Comparison of ENCODE assay signal across 24 mouse cellular contexts in genomic region chr17:83375848-83376247, GRCm38 (mm10). TPM values are rescaled to one million over a fixed set of nuclear protein-coding genes. Genes with fewer than 3 reads are reported as not detected.
DNase-seq lines count a peak whose midpoint lies in the region; ATAC-seq and TF ChIP-seq lines count a peak whose summit lies in the region.
"Had no signal": no experiment of that assay in that cellular context is flagged by ENCODE, and none has a peak within 500 bp of the region (broad histone marks: within the 10 kb centered on the region; RNA-seq: fewer than 3 reads in every experiment).

No protein-coding gene starts in this region.

- WGBS in intestine, embryonic 15.5 days: 69% methylated on average over 3 of the region's 3 CpGs
- WGBS in intestine, postnatal 0 days: 39% methylated on average over 3 of the region's 3 CpGs
- 57% methylated on average over 3 of the region's 3 CpGs for WGBS in kidney, embryonic 15.5 days
- WGBS in intestine, embryonic 16.5 days: 52% methylated on average over 3 of the region's 3 CpGs
- 82% methylated on average over 3 of the region's 3 CpGs for WGBS in lung, adult 2 months

- peak; percentile 43 for ATAC-seq in intestine, embryonic 15.5 days
- no peak for ATAC-seq in intestine, postnatal 0 days
- ATAC-seq in kidney, embryonic 15.5 days (replicated peaks; ENCODE audit: low FRiP score): no peak
- peak; percentile 87 for ATAC-seq in G1E (ENCODE audit: extremely low read depth, insufficient number of reproducible peaks, low FRiP score, poor library complexity, severe bottlenecking)
- ATAC-seq in intestine, embryonic 16.5 days: peak; percentile 58
- ATAC-seq: activated CD4-positive, CD25-positive, alpha-beta regulatory T cell, adult 4 months; CD4-positive, CD25-positive, alpha-beta regulatory T cell, adult 4 months; forebrain, embryonic 13.5 days; forebrain, embryonic 15.5 days; Patski had no signal

- H3K27me3 ChIP-seq in intestine, embryonic 15.5 days (replicated peaks): no peaks in the 10 kb centered on the region
- H3K27me3 ChIP-seq in intestine, postnatal 0 days (replicated peaks; ENCODE audit: control insufficient read depth, insufficient read depth, low read length): no peaks in the 10 kb centered on the region
- H3K27me3 ChIP-seq in kidney, embryonic 15.5 days: no peaks in the 10 kb centered on the region
- H3K27me3 ChIP-seq in G1E (ENCODE audit: insufficient read depth, low read length): no peaks in the 10 kb centered on the region
- H3K27me3 ChIP-seq in intestine, embryonic 16.5 days (replicated peaks; ENCODE audit: control insufficient read depth, insufficient read depth, low read length): no peaks in the 10 kb centered on the region
- H3K27me3 ChIP-seq: CH12.LX; embryonic facial prominence, embryonic 12.5 days; forebrain, embryonic 13.5 days; forebrain, embryonic 15.5 days; Patski had no signal

- no peak for TF ChIP-seq POLR2A in lung, adult 2 months (IDR thresholded peaks at IDR 0.05; ENCODE audit: borderline replicate concordance, extremely low read depth, low read depth, low read length)

- H3K9me3 ChIP-seq in intestine, embryonic 15.5 days: no peaks in the 10 kb centered on the region
- no peaks in the 10 kb centered on the region for H3K9me3 ChIP-seq in intestine, postnatal 0 days (ENCODE audit: control insufficient read depth)
- H3K9me3 ChIP-seq in kidney, embryonic 15.5 days (replicated peaks): no peaks in the 10 kb centered on the region
- H3K9me3 ChIP-seq in G1E (replicated peaks): no peaks in the 10 kb centered on the region
- H3K9me3 ChIP-seq in intestine, embryonic 16.5 days (ENCODE audit: control insufficient read depth, low read length): no peaks in the 10 kb centered on the region
- H3K9me3 ChIP-seq: embryonic facial prominence, embryonic 10.5 days; embryonic facial prominence, embryonic 12.5 days; forebrain, embryonic 13.5 days; forebrain, embryonic 15.5 days had no signal

- no peak overlapping the region for H3K4me3 ChIP-seq in intestine, embryonic 15.5 days (replicated peaks)
- no peak overlapping the region for H3K4me3 ChIP-seq in intestine, postnatal 0 days (ENCODE audit: low read depth, low read length)
- no peak overlapping the region for H3K4me3 ChIP-seq in kidney, embryonic 15.5 days (replicated peaks)
- no peak overlapping the region for H3K4me3 ChIP-seq in G1E (ENCODE audit: low read depth, low read length)
- no peak overlapping the region for H3K4me3 ChIP-seq in intestine, embryonic 16.5 days (ENCODE audit: low read length)
- H3K4me3 ChIP-seq in lung, adult 2 months (replicated peaks; ENCODE audit: extremely low read depth, low read depth, low read length): no peak overlapping the region
- H3K4me3 ChIP-seq: embryonic facial prominence, embryonic 10.5 days; embryonic facial prominence, embryonic 12.5 days; forebrain, embryonic 13.5 days; forebrain, embryonic 15.5 days had no signal

- H3K27ac ChIP-seq in intestine, embryonic 15.5 days: no peak overlapping the region
- H3K27ac ChIP-seq in intestine, postnatal 0 days (ENCODE audit: low read depth, low read length): no peak overlapping the region
- H3K27ac ChIP-seq in kidney, embryonic 15.5 days: no peak overlapping the region
- H3K27ac ChIP-seq in intestine, embryonic 16.5 days (ENCODE audit: low read length): no peak overlapping the region
- H3K27ac ChIP-seq: embryonic facial prominence, embryonic 10.5 days; embryonic facial prominence, embryonic 12.5 days; forebrain, embryonic 13.5 days; forebrain, embryonic 15.5 days had no signal

- no peak overlapping the region for H3K4me2 ChIP-seq in intestine, embryonic 15.5 days (replicated peaks)
- H3K4me2 ChIP-seq in intestine, postnatal 0 days (replicated peaks; ENCODE audit: low read depth): no peak overlapping the region
- no peak overlapping the region for H3K4me2 ChIP-seq in kidney, embryonic 15.5 days
- H3K4me2 ChIP-seq in intestine, embryonic 16.5 days (ENCODE audit: low read depth, low read length): no peak overlapping the region
- H3K4me2 ChIP-seq: embryonic facial prominence, embryonic 12.5 days; forebrain, embryonic 13.5 days; forebrain, embryonic 15.5 days had no signal

- no peak for TF ChIP-seq CTCF in intestine, postnatal 0 days (IDR thresholded peaks at IDR 0.05; ENCODE audit: low read depth)
- TF ChIP-seq CTCF in G1E (IDR thresholded peaks at IDR 0.05; ENCODE audit: low read depth, low read length): no peak
- TF ChIP-seq CTCF in lung, adult 2 months (IDR thresholded peaks at IDR 0.05; ENCODE audit: insufficient read depth, low read length): no peak

- peaks cover 10% of the 10 kb centered on the region; the same call in 1 of the 2 replicates for H3K4me1 ChIP-seq in intestine, embryonic 15.5 days (replicated peaks)
- H3K4me1 ChIP-seq in intestine, postnatal 0 days (replicated peaks; ENCODE audit: control insufficient read depth, insufficient read depth, low read length): peaks cover 8% of the 10 kb centered on the region
- peaks cover 25% of the 10 kb centered on the region for H3K4me1 ChIP-seq in kidney, embryonic 15.5 days
- H3K4me1 ChIP-seq in G1E (ENCODE audit: insufficient read depth, low read depth, low read length): peaks cover 13% of the 10 kb centered on the region
- H3K4me1 ChIP-seq in intestine, embryonic 16.5 days (ENCODE audit: control insufficient read depth, insufficient read depth, low read length): peaks cover 18% of the 10 kb centered on the region
- H3K4me1 ChIP-seq in lung, adult 2 months (ENCODE audit: control insufficient read depth, insufficient read depth, low read length): no peaks in the 10 kb centered on the region; the same call in 1 of the 2 replicates

- H3K9ac ChIP-seq in intestine, embryonic 15.5 days: no peak overlapping the region
- H3K9ac ChIP-seq in intestine, postnatal 0 days (ENCODE audit: low read depth, low read length): no peak overlapping the region
- no peak overlapping the region for H3K9ac ChIP-seq in kidney, embryonic 15.5 days
- H3K9ac ChIP-seq in intestine, embryonic 16.5 days (ENCODE audit: low read depth, low read length): no peak overlapping the region
- H3K9ac ChIP-seq: embryonic facial prominence, embryonic 12.5 days; forebrain, embryonic 13.5 days; forebrain, embryonic 15.5 days had no signal

- H3K36me3 ChIP-seq in intestine, embryonic 15.5 days: no peaks in the 10 kb centered on the region
- no peaks in the 10 kb centered on the region for H3K36me3 ChIP-seq in intestine, postnatal 0 days (ENCODE audit: control insufficient read depth, insufficient read depth)
- H3K36me3 ChIP-seq in kidney, embryonic 15.5 days: no peaks in the 10 kb centered on the region
- H3K36me3 ChIP-seq in G1E (replicated peaks): peaks cover 5% of the 10 kb centered on the region
- no peaks in the 10 kb centered on the region for H3K36me3 ChIP-seq in intestine, embryonic 16.5 days (ENCODE audit: control insufficient read depth, insufficient read depth, low read length)
- H3K36me3 ChIP-seq: embryonic facial prominence, embryonic 12.5 days; forebrain, embryonic 15.5 days had no signal

- peak; percentile 24 for DNase-seq in kidney, adult 9 months
- peak; percentile 9 for DNase-seq in G1E (ENCODE audit: low spot score)
- DNase-seq in lung, adult 2 months: no peak
- DNase-seq: adrenal gland, adult 8-10 months; adrenal gland, postnatal 14 days; adrenal gland, postnatal 36 days; B cell, adult 2 months; cerebellum, adult 11-12 months; cerebellum, adult 2 months; cerebellum, adult 9-10 months; cerebellum, postnatal 10 days; cerebellum, postnatal 25 days had no signal

RNA-seq across cellular contexts. Expression of gene Eml4, which starts 25.1 kb away (rescaled TPM):
- polyA plus RNA-seq in intestine, embryonic 15.5 days (2015; fragmentation: Nextera tagmentation; extraction: Ambion mirVana): 34.5 and 37.0 TPM in 2 replicates
- polyA plus RNA-seq in intestine, postnatal 0 days (2015; fragmentation: Nextera tagmentation; extraction: Ambion mirVana): 13.2 and 15.0 TPM in 2 replicates
- 35.6 and 37.3 TPM in 2 replicates for polyA plus RNA-seq in kidney, embryonic 15.5 days (2015; fragmentation: Nextera tagmentation; extraction: Ambion mirVana)
- total RNA-seq in G1E (2014; fragmentation: Nextera tagmentation) (30.2 and 37.8 TPM in 2 replicates), G1E (2017) (22.4 and 26.4 TPM in 2 replicates)
- 3.3 and 3.7 TPM in 2 replicates for polyA plus RNA-seq in G1E (2012)
- 26.3 and 28.8 TPM in 2 replicates for polyA plus RNA-seq in intestine, embryonic 16.5 days (2015; fragmentation: Nextera tagmentation; extraction: Ambion mirVana)
- polyA plus RNA-seq in lung, adult 2 months (2012; rRNA removed): 6.9 and 10.6 TPM in 2 replicates

Comparison
In these comparisons a context has a peak if more than half of its experiments do, and no peak if none do; other contexts are left out.
1. ATAC-seq: peak in intestine, embryonic 15.5 days (single experiment), G1E (single experiment) and intestine, embryonic 16.5 days (single experiment); none in intestine, postnatal 0 days (single experiment) and kidney, embryonic 15.5 days (single experiment).